Mouse (Mus musculus): Measurements from ENCODE around the gene Nlrp6. TPM values are rescaled to one million over a fixed set of nuclear protein-coding genes. Genes with fewer than 3 reads are reported as not detected.

Gene Nlrp6
- polyA plus RNA-seq, 1 experiment from 2014 or later = 0.07 TPM

- no peak overlapping the region for H3K4me2 ChIP-seq (replicated peaks; ENCODE audit: low read depth, low read length)
- TF ChIP-seq EP300 (IDR thresholded peaks at IDR 0.05) (no peak), CTCF (IDR thresholded peaks at IDR 0.05) (peak; percentile 35; the same call in 1 of the 2 replicates)
- no peak overlapping the region for H3K4me3 ChIP-seq (ENCODE audit: low read depth, low read length)
- no peak for ATAC-seq
- H3K9ac ChIP-seq (replicated peaks; ENCODE audit: low read depth) = no peak overlapping the region
- no peak for DNase-seq (ENCODE audit: low spot score)
- H3K27ac ChIP-seq (ENCODE audit: low read length) = no peak overlapping the region
- H3K4me1 ChIP-seq (ENCODE audit: insufficient read depth, low read depth, low read length) = no peaks in the 10 kb centered on the region
- no peaks in the 10 kb centered on the region for H3K27me3 ChIP-seq (replicated peaks; ENCODE audit: insufficient read depth, low read length)
- no peaks in the 10 kb centered on the region for H3K9me3 ChIP-seq (ENCODE audit: low read length)
- 78% methylated on average over 7 of the region's 7 CpGs for WGBS
- H3K36me3 ChIP-seq (ENCODE audit: insufficient read depth, low read length) = no peaks in the 10 kb centered on the region
Measured at GRCm38 (mm10) chr7:140907697-140908096, 13.0 kb upstream of the Nlrp6 start.

- Histone ChIP-seq H3K9ac (replicated peaks; ENCODE audit: low read depth) (no peak overlapping the region), H3K9me3 (ENCODE audit: low read length) (no peaks in the 10 kb centered on the region), H3K27ac (ENCODE audit: low read length) (no peak overlapping the region), H3K27me3 (replicated peaks; ENCODE audit: insufficient read depth, low read length) (no peaks in the 10 kb centered on the region), H3K4me1 (ENCODE audit: insufficient read depth, low read depth, low read length) (no peaks in the 10 kb centered on the region), H3K4me2 (replicated peaks; ENCODE audit: low read depth, low read length) (no peak overlapping the region; the same call in 1 of the 2 replicates), H3K4me3 (ENCODE audit: low read depth, low read length) (no peak overlapping the region), H3K36me3 (ENCODE audit: insufficient read depth, low read length) (no peaks in the 10 kb centered on the region)
- DNase-seq (ENCODE audit: low spot score) = peak; percentile 68
- peak; percentile 63 for ATAC-seq
- 38% methylated on average over 7 of the region's 7 CpGs for WGBS
- TF ChIP-seq CTCF (IDR thresholded peaks at IDR 0.05) (no peak), EP300 (IDR thresholded peaks at IDR 0.05) (peak; percentile 18; the same call in 1 of the 2 replicates)
Measured at GRCm38 (mm10) chr7:140908181-140908580, 12.5 kb upstream of the Nlrp6 start.

GRCm38 (mm10) chr7:140908634-140909107 is 12.0 kb upstream of the Nlrp6 start:
- Histone ChIP-seq H3K4me1 (ENCODE audit: insufficient read depth, low read depth, low read length) (no peaks in the 10 kb centered on the region), H3K4me2 (replicated peaks; ENCODE audit: low read depth, low read length) (peak overlapping the region; percentile 53), H3K9ac (replicated peaks; ENCODE audit: low read depth) (no peak overlapping the region), H3K27ac (ENCODE audit: low read length) (no peak overlapping the region), H3K27me3 (replicated peaks; ENCODE audit: insufficient read depth, low read length) (no peaks in the 10 kb centered on the region), H3K4me3 (ENCODE audit: low read depth, low read length) (peak overlapping the region; percentile 12; the same call in 1 of the 2 replicates), H3K36me3 (ENCODE audit: insufficient read depth, low read length) (no peaks in the 10 kb centered on the region), H3K9me3 (ENCODE audit: low read length) (no peaks in the 10 kb centered on the region)
- under 1% methylated on average over 19 of the region's 19 CpGs for WGBS
- TF ChIP-seq EP300 (IDR thresholded peaks at IDR 0.05) (no peak), CTCF (IDR thresholded peaks at IDR 0.05) (peak; percentile 89)
- peak; percentile 88 for DNase-seq (ENCODE audit: low spot score)
- peak; percentile 83 for ATAC-seq

GRCm38 (mm10) chr7:140912293-140912692 is 8.4 kb upstream of the Nlrp6 start:
- 50% methylated on average over 3 of the region's 3 CpGs for WGBS

GRCm38 (mm10) chr7:140912846-140913482 is 7.7 kb upstream of the Nlrp6 start:
- no peak for DNase-seq (ENCODE audit: low spot score)
- Histone ChIP-seq H3K27ac (ENCODE audit: low read length) (no peak overlapping the region), H3K9ac (replicated peaks; ENCODE audit: low read depth) (no peak overlapping the region), H3K4me2 (replicated peaks; ENCODE audit: low read depth, low read length) (no peak overlapping the region), H3K9me3 (ENCODE audit: low read length) (no peaks in the 10 kb centered on the region), H3K4me1 (ENCODE audit: insufficient read depth, low read depth, low read length) (no peaks in the 10 kb centered on the region), H3K36me3 (ENCODE audit: insufficient read depth, low read length) (no peaks in the 10 kb centered on the region), H3K4me3 (ENCODE audit: low read depth, low read length) (no peak overlapping the region), H3K27me3 (replicated peaks; ENCODE audit: insufficient read depth, low read length) (no peaks in the 10 kb centered on the region)
- TF ChIP-seq EP300 (IDR thresholded peaks at IDR 0.05) = no peak
- TF ChIP-seq CTCF (IDR thresholded peaks at IDR 0.05) = no peak
- WGBS = 49% methylated on average over 5 of the region's 5 CpGs
- ATAC-seq = no peak

More at GRCm38 (mm10) chr7:140912293-140912692, 8.4 kb upstream of the Nlrp6 start:
- Histone ChIP-seq H3K9me3 (ENCODE audit: low read length) (no peaks in the 10 kb centered on the region), H3K36me3 (ENCODE audit: insufficient read depth, low read length) (no peaks in the 10 kb centered on the region), H3K9ac (replicated peaks; ENCODE audit: low read depth) (no peak overlapping the region), H3K4me2 (replicated peaks; ENCODE audit: low read depth, low read length) (no peak overlapping the region), H3K4me1 (ENCODE audit: insufficient read depth, low read depth, low read length) (no peaks in the 10 kb centered on the region), H3K27me3 (replicated peaks; ENCODE audit: insufficient read depth, low read length) (no peaks in the 10 kb centered on the region), H3K4me3 (ENCODE audit: low read depth, low read length) (no peak overlapping the region), H3K27ac (ENCODE audit: low read length) (no peak overlapping the region)
- DNase-seq (ENCODE audit: low spot score) (no peak), ATAC-seq (no peak)
- TF ChIP-seq EP300 (IDR thresholded peaks at IDR 0.05) (no peak), CTCF (IDR thresholded peaks at IDR 0.05) (no peak)

- no peaks in the 10 kb centered on the region for H3K36me3 ChIP-seq (ENCODE audit: insufficient read depth, low read length)
- H3K9me3 ChIP-seq (ENCODE audit: low read length) = no peaks in the 10 kb centered on the region
- no peak overlapping the region for H3K27ac ChIP-seq (ENCODE audit: low read length)
- no peak overlapping the region for H3K4me3 ChIP-seq (ENCODE audit: low read depth, low read length)
- no peak overlapping the region for H3K9ac ChIP-seq (replicated peaks; ENCODE audit: low read depth)
- DNase-seq (ENCODE audit: low spot score) = no peak
- TF ChIP-seq CTCF (IDR thresholded peaks at IDR 0.05) (no peak), EP300 (IDR thresholded peaks at IDR 0.05) (no peak)
- H3K27me3 ChIP-seq (replicated peaks; ENCODE audit: insufficient read depth, low read length) = no peaks in the 10 kb centered on the region
- no peak overlapping the region for H3K4me2 ChIP-seq (replicated peaks; ENCODE audit: low read depth, low read length)
- 85% methylated on average over 8 of the region's 8 CpGs for WGBS
- no peaks in the 10 kb centered on the region for H3K4me1 ChIP-seq (ENCODE audit: insufficient read depth, low read depth, low read length)
- no peak for ATAC-seq
Measured at GRCm38 (mm10) chr7:140914031-140914690, 6.5 kb upstream of the Nlrp6 start.

All from lung, postnatal 0 days (tissue).